Mouse (Mus musculus) hindbrain, embryonic 14.5 days (tissue): ENCODE measurements at regions not wholly inside any gene's neighbourhood (a gene's known extent, or its start where the extent isn't known, plus 50 kb on each side); places are given as distances from the start of the nearest gene placed in this dataset.

ENCODE experiments used
- ATAC-seq: fragments of 200-750 bp; cut with Nextera tagmentation; 2 replicates; pipeline ENCODE4 v1.8.0; 2017; ENCODE audit warnings: moderate number of reproducible peaks, mild to moderate bottlenecking, moderate TSS enrichment, moderate library complexity; ENCODE audit not compliant: low FRiP score
- DNase-seq: peaks from one replicate; pipeline ENCODE4 v3.0.0-alpha.2; 2015; ENCODE audit warnings: low spot score
- H3K27ac ChIP-seq: fragments of 300-500 bp; sonication (generic); 2 replicates; pipeline ENCODE4 v1.5.1; 2014; ENCODE audit warnings: mild to moderate bottlenecking, moderate library complexity
- H3K27me3 ChIP-seq: fragments of 300-500 bp; sonication (generic); 2 replicates; pipeline ENCODE4 v1.6.1; 2014; ENCODE audit warnings: mild to moderate bottlenecking, low read length, mixed read lengths; ENCODE audit not compliant: control insufficient read depth, insufficient read depth
- H3K36me3 ChIP-seq: fragments of 300-500 bp; sonication (generic); replicated peaks from 2 replicates; pipeline ENCODE4 v1.6.1; 2014; ENCODE audit not compliant: control insufficient read depth, insufficient read depth
- H3K4me1 ChIP-seq: fragments of 300-500 bp; sonication (generic); replicated peaks from 2 replicates; pipeline ENCODE4 v1.6.1; 2014; ENCODE audit warnings: antibody characterized with exemption, low read length, mixed read lengths; ENCODE audit not compliant: control insufficient read depth, insufficient read depth
- H3K4me2 ChIP-seq: fragments of 300-500 bp; sonication (generic); replicated peaks from 2 replicates; pipeline ENCODE4 v1.6.1; 2014; ENCODE audit warnings: mild to moderate bottlenecking, moderate library complexity
- H3K4me3 ChIP-seq: fragments of 300-500 bp; sonication (generic); replicated peaks from 2 replicates; pipeline ENCODE4 v1.5.1; 2014; ENCODE audit warnings: mild to moderate bottlenecking, low read length
- H3K9ac ChIP-seq: fragments of 300-500 bp; sonication (generic); 2 replicates; pipeline ENCODE4 v1.6.1; 2014
- H3K9me3 ChIP-seq: fragments of 300-500 bp; sonication (generic); 2 replicates; pipeline ENCODE4 v1.6.1; 2016; ENCODE audit warnings: low read length; ENCODE audit not compliant: control insufficient read depth
- WGBS: fragments of 180-500 bp; shearing (Covaris S2); extraction: QIAGEN DNeasy Blood & Tissue Kit; methylation state at CpG from one replicate; pipeline ENCODE4 v1.1.7; 2014; 5-methylcytosine and 5-hydroxymethylcytosine counted together

GRCm38 (mm10) chr13:34408007-34408668 lies 63.2 kb upstream of the Slc22a23 start:
- Histone ChIP-seq H3K4me2 (no peak overlapping the region), H3K27ac (no peak overlapping the region), H3K9me3 (no peaks in the 10 kb centered on the region), H3K27me3 (no peaks in the 10 kb centered on the region), H3K4me3 (no peak overlapping the region), H3K4me1 (no peaks in the 10 kb centered on the region), H3K36me3 (no peaks in the 10 kb centered on the region), H3K9ac (no peak overlapping the region)
- 62% methylated on average over 4 of the region's 4 CpGs for WGBS
- no peak for DNase-seq
- peak; percentile 21; the same call in 1 of the 2 replicates for ATAC-seq

- no peaks in the 10 kb centered on the region for H3K27me3 ChIP-seq
- H3K9ac ChIP-seq, result no peak overlapping the region
- H3K4me1 ChIP-seq, result no peaks in the 10 kb centered on the region
- DNase-seq (no peak), ATAC-seq (no peak)
- H3K4me3 ChIP-seq, result no peak overlapping the region
- no peaks in the 10 kb centered on the region for H3K9me3 ChIP-seq
- no peak overlapping the region for H3K27ac ChIP-seq
- no peak overlapping the region for H3K4me2 ChIP-seq
- H3K36me3 ChIP-seq, result no peaks in the 10 kb centered on the region
Measured at GRCm38 (mm10) chr13:34406291-34406690, 61.3 kb upstream of the Slc22a23 start.

GRCm38 (mm10) chr13:34402631-34403030 lies 57.6 kb upstream of the Slc22a23 start:
- Histone ChIP-seq H3K4me1 (0 out of 2 replicates have a peak, but pooled peaks cover 6% of the 10 kb centered on the region), H3K4me3 (no peak overlapping the region), H3K27ac (no peak overlapping the region), H3K9me3 (no peaks in the 10 kb centered on the region), H3K27me3 (no peaks in the 10 kb centered on the region), H3K9ac (no peak overlapping the region), H3K4me2 (no peak overlapping the region), H3K36me3 (no peaks in the 10 kb centered on the region)
- DNase-seq, result no peak
- WGBS, result 85% methylated on average over 1 of the region's 1 CpGs
- ATAC-seq, result no peak

- Histone ChIP-seq H3K4me1 (0 out of 2 replicates have a peak, but pooled peaks cover 6% of the 10 kb centered on the region), H3K36me3 (no peaks in the 10 kb centered on the region), H3K27ac (no peak overlapping the region), H3K9ac (no peak overlapping the region), H3K4me3 (no peak overlapping the region), H3K4me2 (no peak overlapping the region), H3K27me3 (no peaks in the 10 kb centered on the region), H3K9me3 (no peaks in the 10 kb centered on the region)
- ATAC-seq (no peak), DNase-seq (no peak)
- WGBS, result 80% methylated on average over 2 of the region's 2 CpGs
Measured at GRCm38 (mm10) chr13:34401031-34401430, 56.0 kb upstream of the Slc22a23 start.

GRCm38 (mm10) chr13:34398847-34399246 lies 53.9 kb upstream of the Slc22a23 start:
- ATAC-seq, result no peak
- 77% methylated on average over 3 of the region's 3 CpGs for WGBS
- H3K4me3 ChIP-seq, result no peak overlapping the region
- no peak overlapping the region for H3K9ac ChIP-seq
- no peak for DNase-seq
- 0 out of 2 replicates have a peak, but pooled peaks cover 6% of the 10 kb centered on the region for H3K4me1 ChIP-seq
- no peaks in the 10 kb centered on the region for H3K27me3 ChIP-seq
- H3K4me2 ChIP-seq, result no peak overlapping the region
- H3K9me3 ChIP-seq, result no peaks in the 10 kb centered on the region
- H3K36me3 ChIP-seq, result no peaks in the 10 kb centered on the region
- H3K27ac ChIP-seq, result no peak overlapping the region

GRCm38 (mm10) chr13:34398061-34398787 lies 53.2 kb upstream of the Slc22a23 start:
- Histone ChIP-seq H3K4me2 (no peak overlapping the region), H3K9me3 (no peaks in the 10 kb centered on the region), H3K27me3 (no peaks in the 10 kb centered on the region), H3K4me3 (no peak overlapping the region), H3K36me3 (no peaks in the 10 kb centered on the region), H3K9ac (no peak overlapping the region), H3K4me1 (0 out of 2 replicates have a peak, but pooled peaks cover 6% of the 10 kb centered on the region), H3K27ac (no peak overlapping the region)
- 26% methylated on average over 10 of the region's 10 CpGs for WGBS
- ATAC-seq, result no peak
- no peak for DNase-seq

GRCm38 (mm10) chr13:34395504-34395903 lies 50.5 kb upstream of the Slc22a23 start:
- DNase-seq, result no peak
- no peak overlapping the region for H3K4me2 ChIP-seq
- H3K27ac ChIP-seq, result no peak overlapping the region
- H3K36me3 ChIP-seq, result no peaks in the 10 kb centered on the region
- 0 out of 2 replicates have a peak, but pooled peaks cover 6% of the 10 kb centered on the region for H3K4me1 ChIP-seq
- H3K4me3 ChIP-seq, result no peak overlapping the region
- H3K27me3 ChIP-seq, result no peaks in the 10 kb centered on the region
- H3K9ac ChIP-seq, result no peak overlapping the region
- H3K9me3 ChIP-seq, result no peaks in the 10 kb centered on the region
- no peak for ATAC-seq

GRCm38 (mm10) chr13:34395010-34395409 lies 50.0 kb upstream of the Slc22a23 start:
- Histone ChIP-seq H3K27ac (no peak overlapping the region), H3K9ac (no peak overlapping the region), H3K9me3 (no peaks in the 10 kb centered on the region), H3K4me3 (no peak overlapping the region), H3K27me3 (no peaks in the 10 kb centered on the region), H3K4me1 (0 out of 2 replicates have a peak, but pooled peaks cover 6% of the 10 kb centered on the region), H3K4me2 (no peak overlapping the region), H3K36me3 (no peaks in the 10 kb centered on the region)
- 97% methylated on average over 1 of the region's 1 CpGs for WGBS
- DNase-seq, result no peak
- ATAC-seq, result no peak
